Mouse (Mus musculus) ES-E14 (cell line): ENCODE measurements around the gene Fam25c. TPM values are rescaled to one million over a fixed set of nuclear protein-coding genes. Genes with fewer than 3 reads are reported as not detected.

Experiments
- DNase-seq: peaks from one replicate; pipeline ENCODE4 v3.0.0-alpha.2; 2013; ENCODE audit warnings: low read depth, low spot score
- H3K27ac ChIP-seq: 2 replicates; pipeline ENCODE4 v1.5.1; 2012; ENCODE audit warnings: low read depth, mild to moderate bottlenecking, low read length, moderate library complexity, mixed read lengths; ENCODE audit not compliant: poor library complexity, insufficient read depth, severe bottlenecking
- H3K36me3 ChIP-seq: 2 replicates; pipeline ENCODE4 v1.6.1; 2012; ENCODE audit warnings: mild to moderate bottlenecking, low read length, moderate library complexity, mixed read lengths; ENCODE audit not compliant: control insufficient read depth, poor library complexity, insufficient read depth, severe bottlenecking
- H3K4me1 ChIP-seq, 2 experiments: fragments of 150-350 bp in 1 of 2; sonication (generic) in 1 of 2; 2 replicates each; pipeline ENCODE4 v1.6.1; 2012; ENCODE audit warnings: low read length in 2 of 2, mild to moderate bottlenecking in 1 of 2, mixed read lengths in 1 of 2; ENCODE audit not compliant: control insufficient read depth in 2 of 2, insufficient read depth in 2 of 2, poor library complexity in 1 of 2
- H3K4me3 ChIP-seq, 2 experiments: fragments of 150-350 bp in 1 of 2; sonication (generic) in 1 of 2; 2 replicates each; pipeline ENCODE4 v1.5.1; 2012; ENCODE audit warnings: low read length in 2 of 2, low read depth in 1 of 2, mild to moderate bottlenecking in 1 of 2, mixed read lengths in 1 of 2; ENCODE audit not compliant: insufficient read depth in 1 of 2, poor library complexity in 1 of 2, severe bottlenecking in 1 of 2
- H3K9ac ChIP-seq: 2 replicates; pipeline ENCODE4 v1.6.1; 2012; ENCODE audit warnings: low read depth, mild to moderate bottlenecking, low read length, mixed read lengths; ENCODE audit not compliant: poor library complexity, insufficient read depth, severe bottlenecking
- H3K9me3 ChIP-seq: fragments of 150-350 bp; sonication (generic); 2 replicates; pipeline ENCODE4 v1.6.1; 2012; ENCODE audit warnings: low read depth, mild to moderate bottlenecking, low read length; ENCODE audit not compliant: control insufficient read depth, insufficient read depth
- CHD2 ChIP-seq: IDR thresholded peaks from 2 replicates; pipeline ENCODE4 v1.6.1; 2014; ENCODE audit warnings: mild to moderate bottlenecking, low read depth, low read length, inconsistent platforms
- HCFC1 ChIP-seq: IDR thresholded peaks from 2 replicates; pipeline ENCODE4 v1.6.1; 2012; ENCODE audit warnings: low read length, inconsistent platforms, borderline replicate concordance; ENCODE audit not compliant: insufficient read depth
- MAFK ChIP-seq: IDR thresholded peaks from 2 replicates; pipeline ENCODE4 v1.6.1; 2014; ENCODE audit warnings: mild to moderate bottlenecking, low read depth, low read length, inconsistent platforms; ENCODE audit not compliant: insufficient read depth
- ZC3H11A ChIP-seq: IDR thresholded peaks from 2 replicates; pipeline ENCODE4 v1.6.1; 2012; ENCODE audit warnings: low read depth, mild to moderate bottlenecking, inconsistent platforms, low read length, borderline replicate concordance
- ZNF384 ChIP-seq: IDR thresholded peaks from 2 replicates; pipeline ENCODE4 v1.6.1; 2012; ENCODE audit warnings: low read depth, low read length, inconsistent platforms
- in situ Hi-C, 2 experiments: fragments of 600-800 bp; cut with MboI; formaldehyde crosslinking; loops; one replicate each; pipeline ENCODE4 v1.15.1; 2025; ENCODE audit warnings: low sequenced_read_pairs in 2 of 2, inconsistent platforms in 1 of 2; ENCODE audit not compliant: unreplicated experiment in 2 of 2
- total RNA-seq: library from RNA; depleted of rRNA; stranded (reverse); fragments of 300-350 nt; gene quantifications from 2 replicates; pipeline ENCODE4 v1.2.3, GENCODE M21; 2012; rRNA removed

Fam25c gene
- 97.8 and 145 TPM in 2 replicates for total RNA-seq

DNA sequence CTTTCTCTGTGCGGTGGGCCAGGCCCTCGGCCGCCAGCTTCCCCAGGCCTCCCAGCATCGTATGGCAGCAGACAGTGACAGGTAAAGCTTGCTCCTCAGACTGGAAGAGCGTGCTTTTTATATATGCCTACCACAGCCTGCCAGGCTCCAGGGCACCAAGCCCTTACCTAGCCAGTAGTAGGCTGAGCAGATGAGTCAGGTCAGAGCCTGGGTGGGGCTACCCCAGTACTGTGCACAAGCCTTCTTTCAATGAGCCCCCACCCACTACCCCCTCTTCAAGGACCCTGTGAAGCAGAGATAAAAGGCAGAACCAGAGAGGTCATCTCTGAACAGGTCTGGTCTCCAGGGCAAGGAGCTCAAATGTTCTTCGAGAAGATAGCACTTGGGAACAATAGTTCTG lies at the start of gene Fam25c:
Gene Fam25c, minus strand, starts transcription at position 133 of the 400 bp plus-strand sequence.
- in situ Hi-C loops = no loop called here
- Histone ChIP-seq H3K27ac (peak within 1 kb of the TSS; percentile 72), H3K9ac (peak within 1 kb of the TSS; percentile 72; the same call in 1 of the 2 replicates), H3K36me3 (no peaks in the 10 kb centered on the region; the same call in 1 of the 2 replicates), H3K4me3 (peak within 1 kb of the TSS in 1 of 2 experiments; percentile 20; a peak in 2 of 4 replicates), H3K4me1 (peaks cover 23 to 56% of the 10 kb centered on the region in 2 experiments), H3K9me3 (no peaks in the 10 kb centered on the region)
- no peak for DNase-seq
- no peak for TF ChIP-seq MAFK
- no peak for TF ChIP-seq HCFC1

DNA sequence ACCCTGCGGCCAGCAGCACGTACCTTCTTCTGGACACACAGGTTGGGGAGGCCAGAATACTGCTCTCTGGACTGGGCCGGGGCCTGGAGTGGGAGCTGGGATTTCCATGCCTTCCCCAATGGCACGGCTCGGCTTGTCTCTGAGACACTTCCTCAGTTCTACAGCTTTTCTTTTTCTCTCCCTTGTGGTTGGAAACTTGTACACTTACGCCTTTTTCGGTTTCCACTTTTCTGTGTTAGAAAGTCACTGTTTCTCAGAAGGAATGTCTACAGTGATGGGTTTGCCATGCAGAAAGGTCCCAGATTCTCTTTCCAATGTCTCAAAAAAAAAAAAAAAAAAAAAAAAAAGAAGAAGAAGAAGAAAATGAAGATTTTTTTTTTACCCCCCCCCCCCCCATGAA lies 48.2 kb upstream of the Fam25c start:
- H3K27ac ChIP-seq = no peak overlapping the region
- no peaks in the 10 kb centered on the region for H3K9me3 ChIP-seq
- no peak overlapping the region for H3K4me3 ChIP-seq
- no peak for TF ChIP-seq ZC3H11A
- TF ChIP-seq HCFC1 = no peak
- no peak for TF ChIP-seq CHD2
- no peak for TF ChIP-seq ZNF384
- no peak for TF ChIP-seq MAFK
- H3K36me3 ChIP-seq = peaks cover 4% of the 10 kb centered on the region; the same call in 1 of the 2 replicates
- no peak for DNase-seq
- in situ Hi-C loops = loop anchor here in 1 of 2 experiments (25.0 kb wide), 1 partner anchor 316 kb away; the partner anchor contains the start of gene Anxa8
- H3K4me1 ChIP-seq = no peaks in the 10 kb centered on the region
- no peak overlapping the region for H3K9ac ChIP-seq

DNA sequence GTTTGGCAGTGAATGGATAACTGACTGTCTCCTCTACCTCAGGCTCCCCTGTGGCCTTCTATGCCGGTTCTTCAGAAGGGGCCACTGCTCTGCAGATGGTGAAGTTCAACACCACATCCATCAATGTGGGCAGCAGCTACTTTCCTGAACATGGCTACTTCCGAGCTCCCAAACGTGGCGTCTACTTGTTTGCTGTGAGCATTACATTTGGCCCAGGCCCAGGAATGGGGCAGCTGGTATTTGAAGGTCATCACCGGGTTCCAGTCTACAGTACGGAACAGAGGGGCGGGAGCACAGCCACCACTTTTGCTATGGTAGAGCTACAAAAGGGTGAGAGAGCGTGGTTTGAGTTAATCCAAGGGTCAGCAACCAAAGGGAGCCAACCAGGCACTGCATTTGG lies 47.6 kb upstream of the Fam25c start:
- TF ChIP-seq ZC3H11A = no peak
- no peak for TF ChIP-seq HCFC1
- TF ChIP-seq CHD2 = no peak
- no peak for TF ChIP-seq ZNF384
- no peak for TF ChIP-seq MAFK
- Histone ChIP-seq H3K4me1 (no peaks in the 10 kb centered on the region), H3K9ac (no peak overlapping the region), H3K36me3 (peaks cover 7% of the 10 kb centered on the region), H3K27ac (no peak overlapping the region), H3K9me3 (no peaks in the 10 kb centered on the region), H3K4me3 (no peak overlapping the region)
- in situ Hi-C loops = loop anchor here in 1 of 2 experiments (25.0 kb wide), 1 partner anchor 316 kb away; the partner anchor contains the start of gene Anxa8
- no peak for DNase-seq

DNA sequence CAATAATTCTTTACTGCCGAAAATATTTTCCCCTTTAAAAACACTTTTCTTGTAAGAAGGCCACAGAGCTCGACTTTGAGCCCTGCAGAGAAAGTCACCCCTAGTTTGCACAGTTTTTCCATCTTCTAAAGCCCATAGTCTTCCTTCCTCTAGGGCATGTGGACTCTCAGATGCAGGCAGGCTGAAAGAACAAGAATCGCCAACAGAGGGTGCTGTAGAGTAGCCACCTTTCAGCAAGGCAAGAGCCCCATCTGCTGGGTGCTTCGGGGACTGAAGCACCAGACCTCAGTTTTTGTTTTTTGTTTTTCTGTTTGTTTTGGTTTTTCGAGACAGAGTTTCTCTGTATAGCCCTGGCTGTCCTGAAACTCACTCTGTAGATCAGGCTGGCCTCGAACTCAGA lies 45.9 kb upstream of the Fam25c start:
- in situ Hi-C loops = loop anchor here in 1 of 2 experiments (25.0 kb wide), 1 partner anchor 314 kb away; the partner anchor contains the start of gene Anxa8
- Histone ChIP-seq H3K4me3 (no peak overlapping the region), H3K4me1 (no peaks in the 10 kb centered on the region), H3K9ac (no peak overlapping the region), H3K36me3 (peaks cover 4% of the 10 kb centered on the region), H3K9me3 (no peaks in the 10 kb centered on the region), H3K27ac (no peak overlapping the region)
- no peak for TF ChIP-seq MAFK
- peak; percentile 96 for TF ChIP-seq ZC3H11A
- no peak for TF ChIP-seq CHD2
- peak; percentile 55; the same call in 1 of the 2 replicates for TF ChIP-seq HCFC1
- TF ChIP-seq ZNF384 = peak; percentile 79; the same call in 1 of the 2 replicates
- DNase-seq = peak; percentile 85

DNA sequence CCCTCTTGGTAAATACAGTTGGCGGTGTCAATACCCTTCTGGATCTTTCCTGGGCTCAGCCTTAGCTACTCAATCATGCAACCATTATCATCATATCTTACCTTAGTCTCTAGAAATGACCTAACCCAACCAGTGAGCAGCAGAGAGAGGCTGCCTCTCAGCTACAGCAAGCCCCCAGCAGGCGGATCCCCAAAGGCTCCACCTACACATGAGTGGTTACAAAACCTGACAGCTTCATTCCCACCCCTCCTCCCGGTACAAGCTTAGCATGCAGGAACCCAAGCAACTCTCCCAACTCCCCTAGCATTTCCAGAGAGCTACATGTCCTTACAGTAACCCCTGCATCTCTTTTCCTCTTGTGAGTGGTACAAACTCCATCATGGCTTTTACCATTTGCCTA lies 44.8 kb upstream of the Fam25c start:
- DNase-seq = no peak
- peaks cover 4% of the 10 kb centered on the region; the same call in 1 of the 2 replicates for H3K36me3 ChIP-seq
- in situ Hi-C loops = loop anchor here in 1 of 2 experiments (25.0 kb wide), 1 partner anchor 313 kb away; the partner anchor contains the start of gene Anxa8
- no peak overlapping the region for H3K4me3 ChIP-seq
- H3K9me3 ChIP-seq = no peaks in the 10 kb centered on the region
- TF ChIP-seq ZNF384 (no peak), CHD2 (no peak), ZC3H11A (no peak), HCFC1 (no peak), MAFK (no peak)
- no peak overlapping the region for H3K9ac ChIP-seq
- H3K4me1 ChIP-seq = no peaks in the 10 kb centered on the region
- H3K27ac ChIP-seq = no peak overlapping the region
